Mouse (Mus musculus) B cell, adult 67 days (primary cell): ENCODE data around the gene Zbtb14. TPM values are rescaled to one million over a fixed set of nuclear protein-coding genes. Genes with fewer than 3 reads are reported as not detected.

Source experiments
- total RNA-seq, 2 experiments: library from RNA; stranded (reverse); gene quantifications; 4 replicates each; pipeline ENCODE4 v1.2.4; 2023

The Zbtb14 gene
- total RNA-seq, result 10 to 100 TPM; 18.2 to 19.7 TPM

DNA sequence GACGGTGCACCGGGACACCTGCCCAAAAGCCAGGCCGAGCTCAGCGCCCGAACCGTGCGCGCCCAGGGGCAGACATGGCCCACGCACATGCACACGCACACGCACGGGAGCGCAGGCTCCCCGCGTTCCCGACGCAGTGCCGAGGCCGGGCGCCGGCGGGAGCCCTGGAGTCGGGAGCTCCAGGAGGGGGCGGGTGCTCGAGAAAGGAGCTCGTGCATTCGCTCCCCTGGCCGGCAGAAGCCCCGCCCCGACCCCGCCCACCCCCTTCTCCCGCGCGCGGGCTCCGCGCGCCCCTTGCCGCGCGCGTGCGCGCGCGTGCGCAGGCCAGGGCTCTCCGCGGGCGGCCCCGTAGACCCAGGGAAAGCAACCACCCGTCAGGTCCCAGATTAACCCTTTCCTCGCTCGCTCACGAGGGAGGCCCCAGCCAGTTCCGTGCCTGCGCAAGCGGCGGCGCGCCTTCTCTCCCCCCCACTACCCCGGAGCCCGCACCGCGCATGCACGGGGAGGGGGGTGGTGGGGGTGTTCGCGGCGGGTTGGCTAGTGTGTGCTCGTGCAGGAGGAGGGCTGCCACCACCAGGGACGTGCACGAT is at the start of gene Zbtb14:
Gene Zbtb14 (plus strand): TSS at position 540 of the 590 bp plus-strand sequence.

DNA sequence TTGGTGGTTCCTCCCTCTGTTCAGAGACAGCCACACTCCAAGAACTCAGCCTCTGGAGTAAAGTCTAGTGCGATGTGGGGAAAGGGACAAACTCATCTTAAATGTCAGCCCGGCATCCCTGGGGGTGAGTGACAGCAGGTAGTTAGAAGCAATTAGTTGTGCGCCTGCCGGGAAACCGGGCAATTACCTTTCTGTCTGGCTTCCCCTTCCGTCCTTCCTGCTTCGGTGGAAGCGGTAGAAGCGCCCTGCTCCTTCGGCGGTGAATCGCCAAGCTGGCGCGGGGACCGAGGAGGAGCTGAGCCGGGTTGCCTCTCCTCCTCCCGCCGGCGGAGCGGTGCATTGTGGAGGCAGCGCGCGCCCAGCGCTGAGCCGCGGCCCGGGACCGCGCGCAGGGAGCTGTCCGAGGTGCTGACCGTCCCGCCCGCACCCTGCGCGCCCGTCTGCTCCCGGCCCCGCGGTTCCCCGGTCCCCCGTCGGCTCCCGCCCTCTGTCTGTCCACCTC is 56.2 kb downstream of the Zbtb14 start, which contains the start of gene Akain1:
Gene Akain1 (plus strand): TSS at position 337 of the 502 bp plus-strand sequence.

Other genes starting within 250 kb of the Zbtb14 start
- not detected for gene Akain1, start 56.3 kb downstream of the Zbtb14 start, total RNA-seq